9 mouse cellular contexts compared by ENCODE assay signal in genomic region chr1:123974621-123975020, GRCm38 (mm10).
DNase-seq lines count a peak whose midpoint lies in the region; ATAC-seq and TF ChIP-seq lines count a peak whose summit lies in the region.
"Had no signal": no experiment of that assay in that cellular context is flagged by ENCODE, and none has a peak within 500 bp of the region (broad histone marks: within the 10 kb centered on the region; RNA-seq: fewer than 3 reads in every experiment).

No protein-coding gene starts in this region.

- DNase-seq in urinary bladder, postnatal 25 days (ENCODE audit: low spot score), result peak; percentile 5
- no peak for DNase-seq in urinary bladder, postnatal 4 days (ENCODE audit: low spot score in 2 of 2)
- DNase-seq in embryo, embryonic 10.5 days (ENCODE audit: low spot score), result peak; percentile 58
- no peak for DNase-seq in spleen, postnatal 14 days (ENCODE audit: low spot score in 2 of 2)
- no peak for DNase-seq in heart, adult 18-20 months

- no peaks in the 10 kb centered on the region for H3K27me3 ChIP-seq in intestine, postnatal 0 days (replicated peaks; ENCODE audit: control insufficient read depth, insufficient read depth, low read length)
- no peaks in the 10 kb centered on the region for H3K27me3 ChIP-seq in intestine, embryonic 15.5 days (replicated peaks)
- H3K27me3 ChIP-seq: stomach, embryonic 15.5 days had no signal

- no peak overlapping the region for H3K4me3 ChIP-seq in intestine, postnatal 0 days (ENCODE audit: low read depth, low read length)
- H3K4me3 ChIP-seq in intestine, embryonic 15.5 days (replicated peaks), result no peak overlapping the region
- H3K4me3 ChIP-seq: stomach, embryonic 15.5 days had no signal

- H3K4me2 ChIP-seq in intestine, postnatal 0 days (replicated peaks; ENCODE audit: low read depth), result no peak overlapping the region
- H3K4me2 ChIP-seq in intestine, embryonic 15.5 days (replicated peaks), result no peak overlapping the region
- H3K4me2 ChIP-seq: stomach, embryonic 15.5 days had no signal

- ATAC-seq in intestine, postnatal 0 days, result no peak
- no peak for ATAC-seq in intestine, embryonic 15.5 days
- no peak for ATAC-seq in monocyte, adult 5-6 weeks (replicated peaks; ENCODE audit: insufficient number of reproducible peaks, low FRiP score, low TSS enrichment, poor library complexity, severe bottlenecking)

- H3K4me1 ChIP-seq in intestine, postnatal 0 days (replicated peaks; ENCODE audit: control insufficient read depth, insufficient read depth, low read length), result no peaks in the 10 kb centered on the region
- no peaks in the 10 kb centered on the region for H3K4me1 ChIP-seq in intestine, embryonic 15.5 days (replicated peaks)
- H3K4me1 ChIP-seq: stomach, embryonic 15.5 days had no signal

- no peaks in the 10 kb centered on the region for H3K9me3 ChIP-seq in intestine, postnatal 0 days (ENCODE audit: control insufficient read depth)
- no peaks in the 10 kb centered on the region for H3K9me3 ChIP-seq in intestine, embryonic 15.5 days
- H3K9me3 ChIP-seq: stomach, embryonic 15.5 days had no signal

- H3K9ac ChIP-seq in intestine, postnatal 0 days (ENCODE audit: low read depth, low read length), result no peak overlapping the region
- H3K9ac ChIP-seq in intestine, embryonic 15.5 days, result no peak overlapping the region
- H3K9ac ChIP-seq: stomach, embryonic 15.5 days had no signal

- 26% methylated on average over 3 of the region's 3 CpGs for WGBS in intestine, postnatal 0 days
- 30% methylated on average over 3 of the region's 3 CpGs for WGBS in intestine, embryonic 15.5 days

- no peaks in the 10 kb centered on the region for H3K36me3 ChIP-seq in intestine, postnatal 0 days (ENCODE audit: control insufficient read depth, insufficient read depth)
- no peaks in the 10 kb centered on the region for H3K36me3 ChIP-seq in intestine, embryonic 15.5 days
- H3K36me3 ChIP-seq: stomach, embryonic 15.5 days had no signal

- H3K27ac ChIP-seq in intestine, postnatal 0 days (ENCODE audit: low read depth, low read length), result no peak overlapping the region
- H3K27ac ChIP-seq in intestine, embryonic 15.5 days, result no peak overlapping the region
- H3K27ac ChIP-seq: stomach, embryonic 15.5 days had no signal

- peak; percentile 60 for TF ChIP-seq CTCF in intestine, postnatal 0 days (IDR thresholded peaks at IDR 0.05; ENCODE audit: low read depth)

Comparison
In these comparisons a context has a peak if more than half of its experiments do, and no peak if none do; other contexts are left out.
1. DNase-seq: peak in urinary bladder, postnatal 25 days (single experiment) and embryo, embryonic 10.5 days (single experiment); none in urinary bladder, postnatal 4 days (0 of 2), spleen, postnatal 14 days (0 of 2) and heart, adult 18-20 months (0 of 2).